Mouse (Mus musculus) limb, embryonic 12.5 days (tissue): ENCODE measurements around the gene 4930507D05Rik. TPM values are rescaled to one million over a fixed set of nuclear protein-coding genes. Genes with fewer than 3 reads are reported as not detected.
A peak's percentile ranks its signal among the peaks of the same experiment; 100 is the strongest.

Experiments used
- ATAC-seq: fragments of 200-750 bp; cut with Nextera tagmentation; 2 replicates; pipeline ENCODE4 v1.8.0; 2017; ENCODE audit warnings: low read depth, moderate TSS enrichment; ENCODE audit not compliant: insufficient number of reproducible peaks, insufficient read depth, low FRiP score, low TSS enrichment
- H3K27ac ChIP-seq: fragments of 300-500 bp; sonication (generic); 2 replicates; pipeline ENCODE4 v1.5.1; 2016; ENCODE audit warnings: mild to moderate bottlenecking, moderate library complexity
- H3K27me3 ChIP-seq: fragments of 300-500 bp; sonication (generic); 2 replicates; pipeline ENCODE4 v1.6.1; 2016; ENCODE audit warnings: mild to moderate bottlenecking, moderate library complexity
- H3K36me3 ChIP-seq: fragments of 300-500 bp; sonication (generic); 2 replicates; pipeline ENCODE4 v1.6.1; 2016; ENCODE audit warnings: mild to moderate bottlenecking, moderate library complexity
- H3K4me1 ChIP-seq: fragments of 300-500 bp; sonication (generic); replicated peaks from 2 replicates; pipeline ENCODE4 v1.6.1; 2016
- H3K4me2 ChIP-seq: fragments of 300-500 bp; sonication (generic); 2 replicates; pipeline ENCODE4 v1.6.1; 2016; ENCODE audit warnings: mild to moderate bottlenecking, moderate library complexity
- H3K4me3 ChIP-seq: fragments of 300-500 bp; sonication (generic); replicated peaks from 2 replicates; pipeline ENCODE4 v1.5.1; 2016; ENCODE audit warnings: mild to moderate bottlenecking
- H3K9ac ChIP-seq: fragments of 300-500 bp; sonication (generic); replicated peaks from 2 replicates; pipeline ENCODE4 v1.6.1; 2016; ENCODE audit warnings: mild to moderate bottlenecking, moderate library complexity
- H3K9me3 ChIP-seq: fragments of 300-500 bp; sonication (generic); 2 replicates; pipeline ENCODE4 v1.6.1; 2016; ENCODE audit warnings: mild to moderate bottlenecking, moderate library complexity
- WGBS: fragments of 180-500 bp; shearing (Covaris S2); methylation state at CpG from one replicate; pipeline ENCODE4 v1.1.7; 2016; 5-methylcytosine and 5-hydroxymethylcytosine counted together
- polyA plus RNA-seq: library from polyadenylated mRNA; unstranded; fragments of >200 nt; fragmentation: Nextera tagmentation; extraction: Ambion mirVana; gene quantifications from 2 replicates; pipeline ENCODE4 v1.2.1, GENCODE M21; 2016

The 4930507D05Rik gene
- 0.71 and 1.1 TPM in 2 replicates for polyA plus RNA-seq

GRCm38 (mm10) chr10:62449364-62450279, at the start of gene 4930507D05Rik, which contains the start of gene Supv3l1:
4930507D05Rik (plus strand) TSS chr10:62449489.
Supv3l1 (minus strand) TSS chr10:62449738.
- Histone ChIP-seq H3K4me2 (peak within 1 kb of the TSS; percentile 60), H3K36me3 (peaks cover 32% of the 10 kb centered on the region), H3K27ac (peak within 1 kb of the TSS; percentile 77), H3K4me1 (peaks cover 14% of the 10 kb centered on the region), H3K9me3 (no peaks in the 10 kb centered on the region), H3K9ac (peak within 1 kb of the TSS; percentile 93), H3K4me3 (peak within 1 kb of the TSS; percentile 88), H3K27me3 (no peaks in the 10 kb centered on the region)
- under 1% methylated on average over 73 of the region's 73 CpGs for WGBS
- ATAC-seq = peak; percentile 84

GRCm38 (mm10) chr10:62401641-62402111, 47.6 kb upstream of the 4930507D05Rik start:
- H3K27ac ChIP-seq = no peak overlapping the region
- H3K4me2 ChIP-seq = no peak overlapping the region
- WGBS = 86% methylated on average over 19 of the region's 19 CpGs
- H3K9me3 ChIP-seq = no peaks in the 10 kb centered on the region
- no peaks in the 10 kb centered on the region for H3K36me3 ChIP-seq
- no peak for ATAC-seq
- H3K4me3 ChIP-seq = no peak overlapping the region
- H3K9ac ChIP-seq = no peak overlapping the region
- H3K27me3 ChIP-seq = peaks cover 13% of the 10 kb centered on the region; the same call in 1 of the 2 replicates
- H3K4me1 ChIP-seq = no peaks in the 10 kb centered on the region; the same call in 1 of the 2 replicates

GRCm38 (mm10) chr10:62404901-62405300, 44.4 kb upstream of the 4930507D05Rik start:
- Histone ChIP-seq H3K27ac (0 out of 2 replicates have a peak overlapping the region, but pooled peaks have one; percentile 23), H3K9me3 (no peaks in the 10 kb centered on the region), H3K4me3 (peak overlapping the region; percentile 19), H3K36me3 (no peaks in the 10 kb centered on the region), H3K4me1 (no peaks in the 10 kb centered on the region; the same call in 1 of the 2 replicates), H3K9ac (peak overlapping the region; percentile 14; the same call in 1 of the 2 replicates), H3K4me2 (peak overlapping the region; percentile 45), H3K27me3 (peaks cover 29% of the 10 kb centered on the region; the same call in 1 of the 2 replicates)
- peak; percentile 33; the same call in 1 of the 2 replicates for ATAC-seq
- WGBS = 41% methylated on average over 14 of the region's 14 CpGs

- peaks cover 20% of the 10 kb centered on the region; the same call in 1 of the 2 replicates for H3K27me3 ChIP-seq
- no peaks in the 10 kb centered on the region for H3K9me3 ChIP-seq
- H3K9ac ChIP-seq = no peak overlapping the region
- no peak for ATAC-seq
- H3K4me1 ChIP-seq = peaks cover 8% of the 10 kb centered on the region
- H3K36me3 ChIP-seq = no peaks in the 10 kb centered on the region
- no peak overlapping the region for H3K4me2 ChIP-seq
- 11% methylated on average over 5 of the region's 5 CpGs for WGBS
- no peak overlapping the region for H3K27ac ChIP-seq
- no peak overlapping the region for H3K4me3 ChIP-seq
These were observed 38.3 kb upstream of the 4930507D05Rik start for GRCm38 (mm10) chr10:62410943-62411342.

- Histone ChIP-seq H3K27me3 (peaks cover 16% of the 10 kb centered on the region; the same call in 1 of the 2 replicates), H3K9ac (no peak overlapping the region), H3K4me3 (no peak overlapping the region), H3K27ac (no peak overlapping the region), H3K9me3 (no peaks in the 10 kb centered on the region), H3K36me3 (no peaks in the 10 kb centered on the region), H3K4me1 (peaks cover 8% of the 10 kb centered on the region), H3K4me2 (no peak overlapping the region)
- 70% methylated on average over 19 of the region's 19 CpGs for WGBS
- no peak for ATAC-seq
These were observed 37.6 kb upstream of the 4930507D05Rik start for GRCm38 (mm10) chr10:62411431-62412410.

- no peak overlapping the region for H3K4me3 ChIP-seq
- no peaks in the 10 kb centered on the region for H3K9me3 ChIP-seq
- no peaks in the 10 kb centered on the region for H3K36me3 ChIP-seq
- WGBS = 14% methylated on average over 8 of the region's 8 CpGs
- no peak overlapping the region for H3K4me2 ChIP-seq
- no peak for ATAC-seq
- no peak overlapping the region for H3K27ac ChIP-seq
- H3K27me3 ChIP-seq = 0 out of 2 replicates have a peak, but pooled peaks cover 7% of the 10 kb centered on the region
- H3K4me1 ChIP-seq = peaks cover 8% of the 10 kb centered on the region
- 0 out of 2 replicates have a peak overlapping the region, but pooled peaks have one; percentile 23 for H3K9ac ChIP-seq
These were observed 36.2 kb upstream of the 4930507D05Rik start for GRCm38 (mm10) chr10:62412906-62413605.

- Histone ChIP-seq H3K4me3 (no peak overlapping the region), H3K36me3 (no peaks in the 10 kb centered on the region), H3K27me3 (0 out of 2 replicates have a peak, but pooled peaks cover 2% of the 10 kb centered on the region), H3K9ac (no peak overlapping the region), H3K4me1 (peaks cover 8% of the 10 kb centered on the region), H3K27ac (no peak overlapping the region), H3K4me2 (no peak overlapping the region), H3K9me3 (no peaks in the 10 kb centered on the region)
- ATAC-seq = no peak
- 28% methylated on average over 4 of the region's 4 CpGs for WGBS
These were observed 35.7 kb upstream of the 4930507D05Rik start for GRCm38 (mm10) chr10:62413606-62413982.

- no peaks in the 10 kb centered on the region for H3K36me3 ChIP-seq
- 76% methylated on average over 7 of the region's 7 CpGs for WGBS
- no peaks in the 10 kb centered on the region for H3K27me3 ChIP-seq
- H3K9me3 ChIP-seq = no peaks in the 10 kb centered on the region
- ATAC-seq = no peak
- no peak overlapping the region for H3K4me2 ChIP-seq
- H3K27ac ChIP-seq = no peak overlapping the region
- H3K4me3 ChIP-seq = no peak overlapping the region
- no peak overlapping the region for H3K9ac ChIP-seq
- H3K4me1 ChIP-seq = peaks cover 9% of the 10 kb centered on the region
These were observed 30.4 kb upstream of the 4930507D05Rik start for GRCm38 (mm10) chr10:62418831-62419356.

- no peak for ATAC-seq
- 78% methylated on average over 5 of the region's 5 CpGs for WGBS
These were observed 29.9 kb upstream of the 4930507D05Rik start for GRCm38 (mm10) chr10:62419422-62419821.

GRCm38 (mm10) chr10:62420399-62420798, 28.9 kb upstream of the 4930507D05Rik start:
- Histone ChIP-seq H3K27ac (no peak overlapping the region), H3K4me3 (no peak overlapping the region), H3K36me3 (no peaks in the 10 kb centered on the region), H3K9me3 (no peaks in the 10 kb centered on the region), H3K9ac (no peak overlapping the region), H3K4me1 (peaks cover 20% of the 10 kb centered on the region), H3K4me2 (no peak overlapping the region), H3K27me3 (no peaks in the 10 kb centered on the region)
- 69% methylated on average over 6 of the region's 6 CpGs for WGBS
- no peak for ATAC-seq

More at GRCm38 (mm10) chr10:62419422-62419821, 29.9 kb upstream of the 4930507D05Rik start:
- Histone ChIP-seq H3K27me3 (no peaks in the 10 kb centered on the region), H3K4me2 (no peak overlapping the region), H3K9me3 (no peaks in the 10 kb centered on the region), H3K9ac (no peak overlapping the region), H3K27ac (no peak overlapping the region), H3K4me3 (no peak overlapping the region), H3K4me1 (peaks cover 11% of the 10 kb centered on the region), H3K36me3 (no peaks in the 10 kb centered on the region)
